Mouse (Mus musculus): ENCODE results near the gene Nfe2.
"Not testable (repeated sequence)": the region's sequence is repeated elsewhere in the genome, so short reads cannot be mapped to it uniquely, and the experiment has no call there.

The Nfe2 gene

DNA sequence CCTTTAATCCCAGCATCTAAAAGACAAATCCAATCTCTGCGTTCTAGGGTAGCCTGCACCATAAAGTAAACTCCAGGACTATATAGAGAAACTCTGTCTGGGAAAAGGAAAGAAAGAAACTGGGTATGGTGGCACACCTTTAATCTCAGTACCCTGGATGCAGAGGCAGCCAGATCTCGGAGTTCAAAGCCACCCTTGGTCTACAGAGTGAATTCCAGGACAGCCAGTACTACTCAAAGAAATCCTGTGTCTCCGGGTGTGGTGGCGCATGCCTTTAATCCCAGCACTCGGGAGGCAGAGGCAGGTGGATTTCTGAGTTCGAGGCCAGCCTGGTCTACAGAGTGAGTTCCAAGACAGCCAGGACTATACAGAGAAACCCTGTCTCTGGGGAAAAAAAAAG, 8.7 kb downstream of the Nfe2 start:
- not testable (repeated sequence) for DNase-seq (ENCODE audit: low spot score)

DNA sequence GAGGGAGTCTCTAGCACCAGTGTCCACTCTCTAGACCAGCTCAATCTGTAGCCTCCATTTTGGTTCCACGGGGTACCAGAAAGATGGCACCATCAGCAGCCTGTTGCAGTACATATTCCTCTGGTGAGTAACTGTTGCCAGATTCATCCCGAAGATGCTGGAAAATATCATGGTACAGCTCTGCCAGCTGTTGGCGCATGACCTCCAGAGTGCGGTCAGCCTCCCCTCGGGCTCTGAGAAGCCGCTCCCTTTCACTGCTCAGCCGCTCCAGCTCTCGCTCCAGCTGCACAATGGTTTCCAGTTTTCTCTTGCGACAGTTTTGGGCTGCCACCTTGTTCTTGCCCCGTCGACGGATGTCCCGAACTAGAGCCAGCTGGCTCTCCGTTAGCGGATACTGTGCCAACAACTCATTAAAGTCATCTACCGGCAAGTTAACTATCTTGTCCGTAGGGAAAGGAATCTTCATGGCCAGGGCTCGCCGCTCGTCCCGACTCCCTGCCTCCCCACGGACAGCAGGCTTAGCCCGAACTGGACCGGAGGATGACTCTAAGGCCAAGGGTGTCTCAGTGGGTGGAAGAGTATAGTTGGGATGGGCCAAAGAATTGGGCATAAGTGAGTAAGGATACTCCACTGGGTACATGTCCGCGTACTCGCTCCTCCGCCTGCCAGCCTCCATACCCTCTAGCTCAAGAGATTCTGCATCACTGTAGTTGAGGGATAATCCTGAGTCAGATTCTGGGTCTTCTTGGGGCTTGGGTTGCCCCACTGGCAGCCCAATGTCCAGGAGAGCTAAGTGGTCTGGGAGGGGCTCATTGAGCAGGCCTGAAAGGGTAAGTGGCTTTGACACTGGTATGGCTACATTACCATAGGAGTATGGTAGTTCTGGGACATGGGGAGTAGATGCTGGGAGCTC, 9.5 kb downstream of the Nfe2 start:
- DNase-seq (ENCODE audit: low spot score), result no peak

DNA sequence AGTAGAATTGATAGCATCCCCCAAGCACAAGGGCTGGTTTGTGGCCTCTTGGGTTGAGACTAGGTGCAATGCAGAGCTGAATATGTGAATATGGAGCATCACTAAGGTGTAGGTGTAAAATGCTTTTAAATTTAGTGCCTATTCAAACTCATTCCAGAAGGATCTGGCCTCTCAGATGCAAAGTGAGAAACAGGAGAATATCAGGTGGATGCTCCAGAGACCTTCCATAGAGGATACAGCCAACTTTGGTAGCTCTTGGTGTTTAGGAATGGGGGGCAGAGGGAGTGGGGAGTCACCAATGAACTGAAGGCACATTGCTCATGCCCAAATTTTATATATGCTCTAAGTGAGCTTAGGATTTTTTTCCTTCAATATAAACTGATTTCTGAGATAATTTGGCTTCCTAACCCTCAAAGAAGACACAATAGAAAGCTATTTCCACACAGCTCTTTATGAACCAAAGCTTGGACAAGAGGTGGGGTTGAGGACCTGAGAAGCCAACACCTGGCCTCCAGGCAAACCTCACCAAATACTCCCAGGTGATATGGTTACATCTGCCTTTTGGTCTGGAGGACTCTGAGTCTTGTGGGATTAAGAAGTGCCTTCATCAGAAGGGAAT, 10.3 kb downstream of the Nfe2 start:
- no peak for DNase-seq (ENCODE audit: low spot score)

DNA sequence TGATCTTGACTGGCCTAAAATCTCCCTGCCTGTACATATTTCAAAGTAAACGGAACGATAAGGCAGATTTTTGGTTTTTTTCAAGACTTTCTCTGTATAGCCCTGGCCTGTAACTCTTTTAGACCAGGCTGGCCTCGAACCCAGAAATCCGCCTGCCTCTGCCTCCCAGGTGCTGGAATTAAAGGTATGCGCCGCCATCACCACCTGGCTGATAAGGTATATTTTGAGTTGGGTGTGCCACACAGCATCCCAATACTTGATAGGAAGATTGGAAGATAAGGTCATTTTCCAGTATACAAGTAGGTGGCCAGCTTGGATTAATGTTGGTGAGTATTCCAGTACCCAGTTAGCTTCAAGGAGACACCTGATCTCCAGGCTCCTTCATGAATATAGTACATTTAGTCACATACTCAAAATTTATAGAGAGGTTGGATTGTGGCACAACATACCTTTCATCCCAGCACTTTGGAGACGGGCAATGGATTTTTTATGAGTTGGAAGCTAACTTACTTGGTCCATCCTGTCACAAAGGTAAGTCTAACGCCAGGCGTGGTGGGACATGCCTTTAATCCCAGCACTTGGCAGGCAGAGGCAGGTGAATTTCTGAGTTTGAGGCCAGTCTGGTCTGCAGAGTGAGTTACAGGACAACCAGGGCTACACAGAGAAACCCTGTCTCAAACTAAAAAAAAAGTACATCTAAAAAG, 11.0 kb downstream of the Nfe2 start:
- DNase-seq (ENCODE audit: low spot score), result no peak

DNA sequence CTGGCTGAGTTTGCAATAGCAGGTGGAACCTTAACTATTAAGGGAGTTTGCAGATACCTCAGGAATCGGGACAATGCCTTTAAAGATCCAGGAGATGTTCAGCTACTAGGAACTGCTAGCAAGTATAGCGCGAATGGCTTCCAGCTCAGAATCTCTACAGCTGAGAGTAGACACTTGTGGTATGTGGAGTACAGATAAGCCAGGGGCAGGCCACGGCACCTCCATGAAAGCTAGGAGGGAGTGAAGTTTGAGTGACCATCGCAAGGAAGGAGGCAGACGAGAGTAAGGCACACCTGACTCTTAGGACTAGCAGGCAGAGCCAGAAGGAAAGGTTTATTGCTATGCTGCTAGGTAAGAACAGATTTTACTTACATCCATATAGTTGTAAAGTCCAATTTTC, 12.6 kb downstream of the Nfe2 start:
- DNase-seq (ENCODE audit: low spot score), result no peak

DNA sequence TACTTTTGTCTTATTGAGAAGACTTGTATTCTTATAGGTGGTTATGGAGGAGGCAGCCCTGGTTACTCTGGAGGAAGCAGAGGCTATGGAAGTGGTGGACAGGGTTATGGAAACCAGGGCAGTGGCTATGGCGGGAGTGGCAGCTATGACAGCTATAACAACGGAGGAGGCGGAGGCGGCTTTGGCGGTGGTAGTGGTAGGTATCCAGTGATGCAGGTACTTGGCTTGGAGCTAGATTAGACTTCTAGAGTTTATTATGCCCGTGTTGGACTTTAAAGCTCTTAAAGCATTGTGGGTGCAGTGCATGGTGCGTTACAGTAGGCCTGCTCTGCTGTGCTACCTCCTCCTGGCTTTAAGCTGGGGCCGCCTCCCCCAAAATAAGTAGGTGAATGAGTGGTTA, 15.3 kb downstream of the Nfe2 start:
- no peak for DNase-seq (ENCODE audit: low spot score)

DNA sequence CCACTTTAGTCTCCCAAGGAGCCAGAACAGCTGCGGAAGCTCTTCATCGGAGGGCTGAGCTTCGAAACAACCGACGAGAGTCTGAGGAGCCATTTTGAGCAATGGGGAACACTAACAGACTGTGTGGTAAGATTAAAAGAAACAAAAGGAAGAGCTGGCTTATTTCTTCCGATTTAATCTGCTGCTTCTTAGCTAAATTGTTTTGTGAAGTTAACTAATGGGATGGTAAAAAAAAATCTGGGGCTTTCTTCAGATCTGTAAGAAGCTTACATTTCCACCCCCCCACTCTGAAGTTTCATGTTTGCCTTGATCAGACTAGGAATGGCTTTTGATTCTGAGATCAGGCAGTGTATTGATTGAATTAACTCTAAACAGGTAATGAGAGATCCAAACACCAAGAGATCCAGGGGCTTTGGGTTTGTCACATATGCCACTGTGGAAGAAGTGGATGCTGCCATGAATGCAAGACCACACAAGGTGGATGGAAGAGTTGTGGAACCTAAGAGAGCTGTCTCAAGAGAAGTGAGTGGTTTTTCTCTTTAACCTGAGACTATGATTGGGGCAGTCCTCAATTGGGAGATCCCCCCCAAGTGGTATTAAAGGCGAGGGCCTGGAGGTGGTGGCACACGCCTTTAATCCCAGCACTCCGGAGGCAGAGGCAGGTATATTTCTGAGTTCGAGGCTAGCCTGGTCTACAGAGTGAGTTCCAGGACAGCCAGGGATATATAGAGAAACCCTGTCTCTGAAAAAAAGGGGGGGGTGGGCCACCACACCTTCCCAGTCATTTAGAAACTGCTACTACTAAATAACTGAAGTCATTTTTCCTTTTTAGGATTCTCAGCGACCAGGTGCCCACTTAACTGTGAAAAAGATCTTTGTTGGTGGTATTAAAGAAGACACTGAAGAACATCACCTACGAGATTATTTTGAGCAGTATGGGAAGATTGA, 16.9 kb downstream of the Nfe2 start:
- DNase-seq (ENCODE audit: low spot score), result not testable (repeated sequence)

DNA sequence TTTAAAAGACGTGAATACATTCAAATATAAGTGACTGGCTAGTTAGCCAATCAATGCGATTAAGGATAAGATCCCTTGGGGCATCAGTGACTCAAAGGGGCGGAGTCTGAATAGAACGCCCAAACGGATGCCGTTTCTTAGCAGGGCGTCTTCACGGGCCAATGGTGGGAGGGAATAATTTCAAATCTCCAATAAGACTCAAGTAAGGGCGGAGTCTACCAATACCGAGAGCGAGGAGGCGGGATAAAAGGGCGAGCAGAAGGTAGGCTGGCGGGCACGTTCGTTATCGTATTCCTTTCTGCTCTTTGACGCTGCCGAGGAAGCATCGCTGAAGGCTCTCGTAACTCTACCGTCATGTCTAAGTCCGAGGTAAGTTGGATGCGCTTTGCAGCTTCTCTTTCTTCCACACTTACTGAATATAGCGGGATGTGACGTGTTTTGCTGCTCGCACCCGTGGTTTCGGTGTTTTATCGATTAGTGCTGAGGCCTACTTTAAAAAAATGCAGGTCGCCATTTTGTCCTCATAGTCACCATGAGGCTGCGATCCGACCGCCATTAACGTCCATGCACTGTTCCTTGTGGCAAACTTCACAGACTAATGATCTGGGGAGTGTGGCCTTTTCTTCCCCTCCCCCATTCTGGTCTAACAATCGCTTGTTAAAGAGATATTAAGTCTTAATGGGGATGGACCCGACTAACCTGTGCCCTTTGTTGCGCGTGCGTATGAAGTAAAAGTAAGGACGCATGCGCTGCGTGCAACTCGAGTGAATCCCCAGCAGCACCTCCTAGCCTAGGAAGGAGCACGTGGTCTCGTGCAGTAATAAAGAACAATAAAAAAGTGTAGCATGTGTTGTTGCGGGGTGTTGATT, 17.8 kb downstream of the Nfe2 start, which contains the start of gene Hnrnpa1:
Gene Hnrnpa1 (plus strand): TSS at position 273 of the 869 bp plus-strand sequence.
- peak; percentile 77 for DNase-seq (ENCODE audit: low spot score)

DNA sequence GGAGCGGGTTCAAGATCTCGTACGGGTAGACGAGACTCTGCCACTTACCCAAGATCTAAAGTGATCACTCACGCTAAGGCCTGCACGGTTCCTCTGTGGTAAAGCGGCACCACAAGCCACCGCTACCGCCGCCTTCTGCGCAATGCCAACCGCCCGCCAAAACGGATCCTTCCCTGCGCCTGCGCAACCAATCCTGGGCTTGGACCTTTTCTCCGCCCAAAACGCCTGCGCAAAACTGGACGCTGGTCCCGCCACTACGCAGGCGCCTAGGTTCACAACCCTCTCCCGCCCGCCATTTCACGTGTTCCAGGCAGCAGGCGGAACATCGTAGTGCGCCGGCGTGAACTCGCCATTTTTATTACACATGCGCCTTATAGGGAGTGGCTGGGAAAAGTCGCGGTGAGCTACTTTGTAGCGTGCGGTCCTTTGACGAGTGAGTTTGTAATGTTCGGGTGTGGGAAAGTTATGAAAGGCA, 18.5 kb downstream of the Nfe2 start, which contains the start of gene Cbx5:
Gene Cbx5 (minus strand): TSS at position 132 of the 475 bp plus-strand sequence.
- peak; percentile 93 for DNase-seq (ENCODE audit: low spot score)

DNA sequence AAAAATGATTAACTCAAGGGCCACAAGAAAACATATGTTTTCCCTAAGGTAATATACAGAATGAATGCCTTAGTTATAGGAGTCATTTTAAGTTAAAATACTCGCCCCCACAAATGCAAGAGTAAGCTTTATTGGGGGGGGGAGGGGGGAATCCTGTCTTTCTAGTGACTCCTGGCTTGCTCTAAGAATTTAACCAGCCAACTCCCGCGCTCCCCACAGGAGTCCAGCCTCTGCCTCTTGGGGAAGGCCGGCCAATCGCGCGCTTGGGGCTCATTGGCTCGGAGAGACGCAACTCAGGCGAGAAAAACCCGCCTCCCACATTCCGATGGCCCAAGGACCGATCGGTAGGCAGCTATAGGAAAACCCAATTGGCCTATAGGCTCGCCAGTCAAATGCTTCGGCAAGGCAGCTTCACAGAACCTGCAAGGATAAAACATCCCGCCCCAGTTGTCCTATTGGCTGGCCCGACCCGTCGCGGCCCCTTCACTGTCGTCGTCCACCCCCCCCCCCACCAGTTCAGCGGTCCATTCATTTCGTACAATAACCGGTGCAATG, 19.0 kb downstream of the Nfe2 start:
- DNase-seq (ENCODE audit: low spot score), result peak; percentile 74

DNA sequence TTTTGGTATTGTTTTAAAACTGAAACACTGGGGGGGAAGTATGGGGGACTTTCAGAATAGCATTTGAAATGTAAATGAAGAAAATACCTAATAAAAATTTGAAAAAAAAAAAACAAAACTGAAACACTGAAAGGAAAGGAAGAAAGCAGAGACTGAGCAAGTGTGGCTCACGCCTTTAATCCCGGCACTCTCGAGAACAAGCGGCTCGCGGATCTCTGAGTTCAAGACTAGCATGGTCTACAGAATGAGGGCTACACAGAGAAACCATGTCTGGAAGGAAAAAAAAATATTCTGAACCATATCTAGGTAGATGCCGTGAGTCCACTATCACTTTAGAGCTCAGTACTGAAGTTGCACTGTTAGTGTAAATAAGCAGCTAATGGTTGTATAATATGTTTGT, 20.9 kb downstream of the Nfe2 start:
- DNase-seq (ENCODE audit: low spot score), result no peak

DNA sequence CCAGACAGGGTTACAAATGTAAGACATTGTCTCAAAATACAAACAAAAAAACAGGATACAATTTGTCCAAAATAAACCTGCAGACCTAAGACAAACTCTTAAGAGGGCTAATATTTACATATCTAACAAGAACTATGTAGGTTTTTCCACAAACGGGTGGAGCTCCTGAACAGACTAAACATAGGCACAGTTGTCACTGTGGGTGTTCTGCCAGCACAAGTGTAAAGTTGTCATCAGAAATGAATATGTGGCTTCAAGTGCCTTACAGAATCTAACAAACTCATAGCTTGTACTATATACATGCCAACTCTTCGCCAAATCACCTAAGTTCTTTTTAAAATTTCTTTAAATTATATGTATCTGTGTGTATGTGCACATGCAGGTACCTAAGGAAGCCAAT, 25.1 kb downstream of the Nfe2 start:
- no peak for DNase-seq (ENCODE audit: low spot score)

DNA sequence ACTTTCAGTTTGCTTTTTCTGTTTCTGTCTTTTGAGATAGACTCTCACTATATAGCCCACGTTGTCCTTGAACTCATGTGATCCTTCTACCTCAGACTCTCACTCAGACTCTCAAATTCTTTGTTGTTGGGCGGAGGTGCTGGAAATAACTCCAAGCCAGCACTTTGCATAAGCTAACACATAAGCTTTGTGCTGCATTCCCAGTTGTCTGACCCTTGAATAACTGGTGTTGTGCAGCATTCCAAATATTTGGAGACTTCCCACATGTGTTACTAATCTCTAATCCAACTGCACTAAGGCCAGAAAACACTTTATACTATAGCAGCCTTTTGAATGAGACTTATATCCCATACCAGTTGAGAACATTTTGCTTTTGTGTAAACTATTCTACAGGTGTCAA, 29.3 kb downstream of the Nfe2 start:
- no peak for DNase-seq (ENCODE audit: low spot score)

DNA sequence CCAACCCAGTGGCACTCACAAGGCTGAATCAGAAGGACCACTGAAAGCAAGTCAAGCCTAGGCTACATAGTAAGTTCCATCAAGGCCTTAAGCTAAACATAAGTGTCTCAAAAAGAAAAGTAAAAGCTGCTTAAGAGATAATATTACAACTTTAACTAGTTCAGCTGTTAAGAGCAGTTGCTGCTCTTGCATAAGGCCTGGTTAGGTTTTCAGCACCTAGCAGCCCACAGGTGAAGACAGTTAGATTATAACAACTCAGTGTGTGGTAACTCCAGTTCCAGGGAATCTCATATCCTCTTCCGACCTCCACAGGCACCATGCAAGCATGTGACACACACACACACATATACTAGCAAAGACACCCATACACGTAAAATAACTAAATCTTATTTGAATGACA, 30.6 kb downstream of the Nfe2 start:
- DNase-seq (ENCODE audit: low spot score), result no peak

DNA sequence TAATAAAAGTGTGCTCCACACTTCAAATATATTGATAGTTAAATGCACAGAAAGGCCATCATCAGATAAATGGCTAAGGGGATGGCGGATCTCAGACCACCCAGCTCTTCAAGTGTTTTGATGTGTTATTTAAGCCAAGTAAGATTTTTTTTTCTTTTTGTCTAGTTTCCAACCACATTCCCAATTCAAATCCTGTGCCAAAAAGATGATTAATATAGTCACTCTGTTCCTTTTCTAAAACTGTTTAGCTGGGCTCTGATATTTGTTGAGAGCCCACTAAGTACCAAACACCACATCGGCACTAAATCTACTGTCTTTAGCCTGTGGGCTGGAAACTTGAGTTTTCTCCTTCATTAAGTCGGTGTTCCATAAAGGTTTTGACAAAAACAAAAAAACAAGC, 31.2 kb downstream of the Nfe2 start:
- DNase-seq (ENCODE audit: low spot score), result no peak

DNA sequence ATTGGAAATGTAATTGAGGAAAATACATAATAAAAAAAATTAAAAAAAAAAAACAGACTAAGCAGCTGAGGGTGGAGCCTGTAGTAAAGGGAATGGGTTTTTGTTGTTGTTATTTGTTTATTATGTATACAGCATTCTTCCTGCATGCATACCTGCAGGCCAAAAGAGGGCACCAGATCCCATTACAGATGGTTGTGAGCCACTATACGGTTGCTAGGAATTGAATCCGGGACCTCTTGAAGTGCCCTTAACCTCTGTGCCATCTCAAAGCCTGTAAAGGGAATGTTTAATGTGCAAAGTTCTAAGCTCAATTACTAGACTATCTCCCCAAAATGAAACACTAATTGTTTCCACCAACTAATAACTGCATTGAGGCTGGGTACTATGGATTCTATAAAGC, 34.0 kb downstream of the Nfe2 start:
- DNase-seq (ENCODE audit: low spot score), result no peak

DNA sequence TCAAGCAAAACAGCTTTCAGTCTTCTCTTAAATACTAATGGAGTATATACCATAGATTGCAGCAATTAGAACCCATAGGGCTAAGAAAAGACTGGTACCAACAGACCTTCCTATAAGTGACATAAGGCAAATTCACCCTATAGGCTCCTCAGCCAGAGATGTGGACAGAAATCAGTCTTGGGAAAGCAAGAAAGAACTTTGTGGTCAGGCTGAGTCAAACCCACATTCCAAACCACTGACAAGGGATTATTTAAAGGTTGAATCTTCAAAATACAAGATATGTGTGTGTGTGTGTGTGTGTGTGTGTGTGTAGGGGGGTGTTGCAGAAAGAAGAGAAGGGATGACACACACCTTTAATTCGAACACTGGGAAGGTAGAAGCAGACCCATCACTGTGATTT, 36.8 kb downstream of the Nfe2 start:
- DNase-seq (ENCODE audit: low spot score), result no peak

DNA sequence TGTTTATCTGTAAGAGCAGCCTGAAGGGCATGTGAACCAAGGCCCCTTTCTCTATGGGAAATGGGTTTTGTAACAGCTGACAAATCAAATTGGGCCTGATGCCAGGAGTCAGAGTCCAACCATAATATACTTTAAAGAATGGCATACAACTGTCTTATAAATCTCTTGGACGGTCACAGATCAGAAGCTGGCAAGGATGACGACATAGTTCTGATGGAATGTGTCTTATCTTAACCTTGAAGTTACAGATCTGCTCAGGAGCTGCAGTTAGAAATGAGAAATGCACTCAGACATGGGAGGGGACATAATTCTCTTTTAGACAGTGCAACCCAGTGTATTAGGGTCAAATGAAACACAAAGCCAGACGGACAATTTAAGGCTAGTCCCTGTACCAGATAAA, 37.4 kb downstream of the Nfe2 start:
- DNase-seq (ENCODE audit: low spot score), result no peak

DNA sequence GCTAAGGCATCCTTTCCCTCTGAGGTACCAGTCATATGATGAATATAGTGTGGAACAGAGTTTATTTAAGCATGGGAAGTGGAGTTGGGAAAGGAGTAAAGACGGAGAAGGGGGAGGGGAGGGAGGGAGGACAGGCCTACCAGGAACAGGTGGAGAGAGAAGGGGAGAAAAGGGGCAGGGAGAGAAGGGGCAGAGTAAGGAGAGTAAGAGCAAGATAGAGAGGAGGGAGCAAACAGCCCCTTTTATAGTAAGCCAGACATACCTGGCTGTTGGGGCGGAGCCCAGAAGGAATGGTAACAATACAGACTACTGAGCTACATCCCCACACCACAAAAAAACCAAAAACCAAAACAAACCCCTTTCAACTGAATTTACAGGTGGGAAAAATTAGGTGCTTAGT, 42.2 kb downstream of the Nfe2 start:
- no peak for DNase-seq (ENCODE audit: low spot score)

Measured in ovary, postnatal 14 days (tissue).